Mouse (Mus musculus) embryo, embryonic 10 days (tissue): Measurements from ENCODE around the gene 2210408I21Rik.
A peak's percentile ranks its signal among the peaks of the same experiment; 100 is the strongest.

Experiments used
- DNase-seq: peaks from one replicate; pipeline ENCODE4 v3.0.0-alpha.2; 2015; ENCODE audit warnings: low spot score

2210408I21Rik gene

GRCm38 (mm10) chr13:77275172-77275747 is 139.9 kb downstream of the 2210408I21Rik start:
- DNase-seq, result no peak

- peak; percentile 30 for DNase-seq
Measured at GRCm38 (mm10) chr13:77278659-77279413, 143.5 kb downstream of the 2210408I21Rik start.

GRCm38 (mm10) chr13:77295519-77295918 is 160.2 kb downstream of the 2210408I21Rik start:
- DNase-seq, result no peak

- no peak for DNase-seq
Measured at GRCm38 (mm10) chr13:77324101-77324500, 188.8 kb downstream of the 2210408I21Rik start.

- peak; percentile 38 for DNase-seq
Measured at GRCm38 (mm10) chr13:77326174-77326959, 191.0 kb downstream of the 2210408I21Rik start.

- DNase-seq, result no peak
Measured at GRCm38 (mm10) chr13:77342097-77342496, 206.8 kb downstream of the 2210408I21Rik start.

- no peak for DNase-seq
Measured at GRCm38 (mm10) chr13:77385448-77385970, 250.2 kb downstream of the 2210408I21Rik start.

- DNase-seq, result no peak
Measured at GRCm38 (mm10) chr13:77386001-77386400, 250.7 kb downstream of the 2210408I21Rik start.

GRCm38 (mm10) chr13:77388148-77388547 is 252.8 kb downstream of the 2210408I21Rik start:
- no peak for DNase-seq

- no peak for DNase-seq
Measured at GRCm38 (mm10) chr13:77389209-77389608, 253.9 kb downstream of the 2210408I21Rik start.

GRCm38 (mm10) chr13:77396374-77396773 is 261.0 kb downstream of the 2210408I21Rik start:
- DNase-seq, result no peak

- no peak for DNase-seq
Measured at GRCm38 (mm10) chr13:77396981-77397380, 261.6 kb downstream of the 2210408I21Rik start.

- no peak for DNase-seq
Measured at GRCm38 (mm10) chr13:77397646-77398045, 262.3 kb downstream of the 2210408I21Rik start.

GRCm38 (mm10) chr13:77398477-77398876 is 263.1 kb downstream of the 2210408I21Rik start:
- no peak for DNase-seq

GRCm38 (mm10) chr13:77400762-77401161 is 265.4 kb downstream of the 2210408I21Rik start:
- peak; percentile 13 for DNase-seq

- DNase-seq, result peak; percentile 27
Measured at GRCm38 (mm10) chr13:77408530-77408929, 273.2 kb downstream of the 2210408I21Rik start.

GRCm38 (mm10) chr13:77409804-77410203 is 274.5 kb downstream of the 2210408I21Rik start:
- DNase-seq, result peak; percentile 20

GRCm38 (mm10) chr13:77412829-77413228 is 277.5 kb downstream of the 2210408I21Rik start:
- DNase-seq, result no peak

GRCm38 (mm10) chr13:77450007-77450567 is 314.7 kb downstream of the 2210408I21Rik start:
- DNase-seq, result no peak

GRCm38 (mm10) chr13:77470093-77470621 is 334.8 kb downstream of the 2210408I21Rik start:
- DNase-seq, result no peak

- no peak for DNase-seq
Measured at GRCm38 (mm10) chr13:77476420-77476819, 341.1 kb downstream of the 2210408I21Rik start.
